Mouse (Mus musculus) ovary, postnatal 14 days (tissue): ENCODE results near the gene Ebpl.
"Not testable (repeated sequence)": the region's sequence is repeated elsewhere in the genome, so short reads cannot be mapped to it uniquely, and the experiment has no call there.

Experiments
- DNase-seq: peaks from one replicate; pipeline ENCODE4 v3.0.0; 2022; ENCODE audit warnings: low spot score

The Ebpl gene

DNA sequence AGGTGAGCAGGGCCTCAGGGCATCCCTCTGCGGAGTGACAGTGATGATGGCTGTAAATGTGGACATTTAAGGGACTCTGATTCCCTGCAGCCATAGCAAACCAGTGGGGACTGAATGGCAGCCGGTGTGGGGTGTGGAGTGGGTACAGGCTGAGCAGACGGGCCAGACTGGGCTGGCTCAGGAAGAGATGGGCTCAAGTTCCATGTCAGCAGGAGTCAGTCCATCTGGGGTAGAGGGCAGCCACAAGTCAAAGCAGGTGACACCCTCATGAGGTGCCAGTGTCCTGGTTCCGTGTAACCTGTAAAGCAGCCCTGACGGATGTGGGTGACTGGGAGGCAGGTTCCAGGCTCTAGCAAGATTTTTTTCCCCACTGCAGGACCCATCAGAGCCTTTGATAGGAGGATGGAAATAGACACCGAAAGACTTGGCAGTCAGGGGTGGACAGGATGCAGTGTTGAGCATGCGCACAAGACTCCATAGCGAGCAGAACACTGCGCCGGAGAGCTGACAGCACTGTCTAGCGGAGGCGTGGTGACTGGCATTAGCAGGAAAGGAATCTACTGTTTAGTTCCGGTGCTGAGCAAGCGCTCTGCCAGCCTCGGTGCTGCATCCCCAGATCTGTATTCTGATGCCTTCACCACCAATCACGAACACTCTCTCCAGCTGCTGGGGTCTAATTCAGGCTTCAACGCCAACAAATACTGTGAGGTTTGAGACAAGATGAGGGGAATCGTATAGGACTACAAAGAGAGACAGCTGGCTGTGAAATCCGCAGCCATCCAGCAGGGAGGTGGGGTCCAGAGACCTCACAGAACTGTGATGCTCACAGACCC is 32.4 kb downstream of the Ebpl start:
- DNase-seq = peak; percentile 14

- DNase-seq = not testable (repeated sequence)
These were observed 33.2 kb downstream of the Ebpl start for GRCm38 (mm10) chr14:61327007-61327406.

DNA sequence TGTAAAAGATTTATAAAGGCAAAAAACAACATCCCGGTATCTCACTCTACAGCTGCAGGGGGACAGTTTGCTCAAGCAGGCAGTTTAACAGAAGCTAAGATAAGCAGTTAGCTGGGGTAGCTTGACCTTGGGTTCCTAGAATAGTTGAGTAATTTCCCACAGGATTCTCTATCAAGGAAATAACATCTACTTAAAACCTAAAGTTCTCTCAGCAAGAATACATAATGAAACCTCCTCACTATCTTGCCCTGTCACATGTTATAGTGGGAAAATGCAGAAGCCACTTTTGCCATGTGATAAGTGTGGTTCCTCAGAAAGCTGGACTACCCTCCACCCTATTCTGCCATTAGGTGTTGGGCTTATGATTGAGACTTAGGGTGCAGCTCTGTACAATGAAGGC is 37.5 kb downstream of the Ebpl start:
- no peak for DNase-seq

DNA sequence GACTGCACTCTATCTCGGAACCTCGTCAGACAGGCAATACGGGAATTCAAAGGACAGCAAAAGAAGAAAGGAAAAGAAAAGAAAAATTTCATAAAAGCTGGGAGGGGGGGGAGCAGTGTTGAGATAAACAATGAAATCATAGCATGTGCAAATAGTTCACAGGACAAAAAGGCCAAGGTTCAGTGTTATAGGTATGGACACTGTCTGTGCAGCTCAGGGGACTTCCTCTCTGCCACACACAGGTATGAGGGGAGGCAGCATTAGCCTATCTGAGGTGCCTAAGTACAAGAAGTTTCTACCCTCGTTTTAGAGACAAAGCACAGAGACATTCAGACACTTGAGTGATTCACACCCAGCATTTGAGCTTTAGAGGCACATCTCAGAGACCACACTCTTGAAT is 39.0 kb downstream of the Ebpl start:
- DNase-seq = no peak

- no peak for DNase-seq
These were observed 39.5 kb downstream of the Ebpl start for GRCm38 (mm10) chr14:61320765-61321164.

GRCm38 (mm10) chr14:61316861-61317260 is 43.4 kb downstream of the Ebpl start:
- peak; percentile 24 for DNase-seq

DNA sequence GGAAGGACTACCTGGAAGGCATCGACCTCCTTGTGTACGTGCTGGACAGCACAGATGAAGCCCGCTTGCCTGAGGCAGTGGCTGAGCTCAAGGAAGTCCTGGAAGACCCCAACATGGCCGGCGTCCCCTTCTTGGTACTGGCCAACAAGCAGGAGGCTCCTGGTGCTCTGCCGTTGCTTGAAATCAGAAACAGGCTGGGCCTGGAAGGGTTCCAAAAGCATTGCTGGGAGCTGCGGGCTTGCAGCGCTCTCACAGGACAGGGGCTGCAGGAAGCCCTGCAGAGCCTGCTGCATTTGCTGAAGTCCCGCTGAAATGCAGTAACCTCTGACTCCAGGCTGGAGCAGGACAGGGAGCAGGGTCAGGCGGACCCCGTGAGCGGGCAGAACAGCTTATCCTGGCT is 49.3 kb downstream of the Ebpl start:
- DNase-seq = no peak

DNA sequence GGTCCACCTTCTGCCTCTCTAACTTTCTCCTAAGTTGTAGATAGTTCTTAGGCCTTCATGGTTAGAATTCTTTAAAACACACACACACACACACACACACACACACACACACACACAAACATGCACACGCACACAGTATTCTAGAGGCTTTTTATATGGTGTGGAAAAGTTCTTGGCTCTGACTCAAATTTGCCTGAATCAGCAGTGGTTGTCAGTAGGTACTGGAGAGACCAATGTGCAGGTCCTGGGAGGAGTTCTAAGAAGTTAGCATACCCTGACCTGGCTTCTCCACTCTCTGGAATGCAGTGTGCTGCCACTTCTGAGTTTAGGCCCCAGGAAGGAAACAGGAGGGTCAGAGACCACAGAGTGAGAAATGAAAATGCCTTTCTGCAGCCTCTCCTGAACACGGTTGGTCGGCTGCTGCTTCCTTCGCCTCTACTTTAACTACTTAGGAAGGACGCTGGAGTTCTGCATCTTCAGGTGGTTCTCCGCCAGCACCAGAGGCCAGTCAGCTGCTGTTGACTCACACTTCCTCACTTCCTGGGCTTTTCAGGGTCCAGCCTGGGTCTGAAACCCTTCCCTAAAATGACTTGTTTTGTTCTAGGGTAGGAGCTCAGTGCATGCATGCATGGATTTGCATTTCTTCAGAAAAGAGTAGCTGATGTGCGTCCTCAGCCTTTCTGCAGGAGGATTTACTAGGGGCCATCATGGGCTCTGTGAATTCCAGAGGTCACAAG is 50.0 kb downstream of the Ebpl start:
- no peak for DNase-seq

DNA sequence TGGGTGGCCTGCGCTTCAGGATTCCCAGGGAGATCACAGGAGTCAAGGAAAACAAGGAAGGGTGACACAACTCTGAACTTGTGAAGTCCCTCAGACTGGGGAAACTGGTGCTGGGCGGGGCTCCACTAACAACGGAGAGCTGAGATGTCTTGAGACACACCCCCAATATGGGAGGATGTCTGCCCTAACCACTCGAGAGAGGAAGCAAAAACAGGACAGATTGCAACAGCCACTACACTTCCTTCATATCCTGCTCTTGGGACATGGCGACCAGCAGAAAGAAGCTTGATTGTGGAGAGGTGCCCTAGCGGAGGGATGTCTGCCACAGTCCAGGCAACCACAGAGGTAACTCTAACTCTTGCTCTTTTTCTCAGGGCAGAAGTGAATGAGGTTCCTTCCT is 50.6 kb downstream of the Ebpl start, which contains the start of gene Arl11:
TSS of gene Arl11 (plus strand) at position 161 of the 400 bp plus-strand sequence.
- DNase-seq = no peak

- DNase-seq = no peak
These were observed 56.1 kb downstream of the Ebpl start for GRCm38 (mm10) chr14:61303969-61304609.

GRCm38 (mm10) chr14:61302428-61302827 is 57.8 kb downstream of the Ebpl start:
- DNase-seq = no peak

- no peak for DNase-seq
These were observed 58.9 kb downstream of the Ebpl start for GRCm38 (mm10) chr14:61301323-61301722.

DNA sequence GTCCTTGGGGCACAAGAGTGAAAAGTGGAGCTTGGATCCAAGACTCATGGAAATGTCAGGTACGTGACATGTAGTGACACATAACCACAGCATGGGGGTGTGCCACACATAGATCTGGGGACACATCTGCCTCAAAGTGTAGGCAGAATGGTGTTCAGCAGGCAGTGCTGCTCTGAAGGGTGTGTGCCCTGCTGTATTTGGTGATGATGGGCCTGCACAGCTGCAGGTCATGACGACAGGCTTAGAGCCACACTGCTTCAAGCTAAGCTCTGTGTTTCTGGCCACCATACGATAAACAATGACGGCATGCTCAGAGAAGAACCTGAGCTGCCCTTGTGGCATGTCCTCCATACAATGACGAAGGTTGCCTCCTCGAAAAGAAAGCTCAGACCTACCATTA is 60.4 kb downstream of the Ebpl start:
- DNase-seq = no peak

GRCm38 (mm10) chr14:61294738-61295079 is 65.5 kb downstream of the Ebpl start:
- DNase-seq = peak; percentile 33

DNA sequence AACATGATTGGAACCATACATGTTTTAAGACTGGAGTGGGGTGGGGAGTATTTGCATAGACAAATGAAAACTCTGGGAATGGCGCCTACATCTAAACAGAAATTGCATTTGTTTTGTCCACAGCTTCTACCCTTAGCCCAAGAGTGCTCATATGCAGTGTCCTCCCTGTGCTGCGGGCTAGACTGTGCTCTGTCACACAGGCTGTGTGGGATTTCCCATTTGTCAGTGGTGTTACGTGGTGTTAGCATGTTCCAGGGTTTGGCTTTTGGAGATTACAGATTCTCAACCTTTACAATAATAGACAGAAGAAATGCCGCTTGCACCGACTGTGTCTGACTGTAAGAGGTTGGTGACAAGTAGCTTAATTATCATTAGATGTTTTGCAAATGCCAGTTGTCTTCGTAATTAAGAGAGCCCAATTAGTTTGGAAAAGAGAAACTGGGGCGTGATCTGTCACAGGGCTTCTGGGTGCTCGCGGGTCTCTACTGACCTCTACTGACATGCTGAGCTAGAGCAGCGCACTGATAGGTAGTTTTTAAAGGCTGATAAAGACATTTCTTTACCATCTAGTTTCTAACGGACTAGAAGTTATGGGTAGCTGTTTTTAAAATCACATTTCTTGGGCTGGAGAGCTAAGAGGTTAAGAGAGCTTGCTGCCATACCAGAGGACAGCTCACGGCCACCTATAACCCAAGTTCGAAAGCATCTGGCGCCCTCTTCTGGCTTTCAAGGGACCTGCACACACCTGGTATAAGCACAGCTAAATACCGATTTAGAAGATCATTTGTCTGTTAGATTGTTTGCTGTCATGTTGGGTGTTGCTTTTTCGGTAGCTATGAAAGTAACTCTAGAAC is 66.1 kb downstream of the Ebpl start:
- DNase-seq = peak; percentile 61

DNA sequence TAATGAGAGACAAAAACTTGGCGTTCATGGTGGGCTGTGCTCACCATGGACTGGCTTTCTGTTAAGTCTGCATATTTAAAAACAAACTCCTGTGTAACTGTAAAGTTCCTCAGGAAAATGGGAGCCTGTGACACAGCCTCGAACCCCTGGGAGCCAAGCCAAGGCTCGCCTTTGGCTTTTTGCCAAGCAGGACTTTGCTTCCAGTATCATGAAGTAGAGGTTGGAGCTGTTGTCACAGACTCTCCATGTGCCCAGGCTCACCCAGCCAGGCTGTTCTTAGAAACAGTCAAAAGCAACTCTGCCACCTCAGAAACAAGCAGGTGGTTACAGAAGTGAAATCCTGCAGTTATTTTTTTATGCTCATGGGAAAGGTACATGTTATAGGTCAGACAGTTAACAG is 69.6 kb downstream of the Ebpl start:
- peak; percentile 37 for DNase-seq

GRCm38 (mm10) chr14:61288606-61289286 is 71.5 kb downstream of the Ebpl start:
- no peak for DNase-seq
